Mouse (Mus musculus): ENCODE results near the gene Vmn1r9.
"Not testable (repeated sequence)": the region's sequence is repeated elsewhere in the genome, so short reads cannot be mapped to it uniquely, and the experiment has no call there.

The Vmn1r9 gene

GRCm38 (mm10) chr6:57066487-57066886, at the start of gene Vmn1r9:
TSS of gene Vmn1r9 (plus strand) at chr6:57066787.
- no peak for DNase-seq (ENCODE audit: low spot score in 2 of 2)

GRCm38 (mm10) chr6:57025224-57025623, 41.4 kb upstream of the Vmn1r9 start, which contains the start of gene Vmn1r7:
TSS of gene Vmn1r7 (minus strand) at chr6:57025324.
- DNase-seq (ENCODE audit: low spot score in 2 of 2) = not testable (repeated sequence)

GRCm38 (mm10) chr6:57031984-57032383, 34.6 kb upstream of the Vmn1r9 start, which contains the start of gene Vmn1r8:
TSS of gene Vmn1r8 (plus strand) at chr6:57032284.
- DNase-seq (ENCODE audit: low spot score in 2 of 2) = no peak

- DNase-seq (ENCODE audit: low spot score in 2 of 2) = no peak
Observed at GRCm38 (mm10) chr6:57034674-57035073, 31.9 kb upstream of the Vmn1r9 start.

GRCm38 (mm10) chr6:57063730-57064129, 2.9 kb upstream of the Vmn1r9 start:
- no peak for DNase-seq (ENCODE audit: low spot score in 2 of 2)

GRCm38 (mm10) chr6:57106358-57106757, 39.8 kb downstream of the Vmn1r9 start:
- DNase-seq (ENCODE audit: low spot score in 2 of 2) = no peak

- no peak for DNase-seq (ENCODE audit: low spot score in 2 of 2)
Observed at GRCm38 (mm10) chr6:57109154-57109553, 42.6 kb downstream of the Vmn1r9 start, which contains the start of gene Vmn1r10. TSS of gene Vmn1r10 (plus strand) at chr6:57109454.

Measured in frontal cortex, postnatal 10 days (tissue).